Mouse (Mus musculus): Measurements from ENCODE around the gene Ms4a6d.
"Not testable (repeated sequence)": the region's sequence is repeated elsewhere in the genome, so short reads cannot be mapped to it uniquely, and the experiment has no call there.

The Ms4a6d gene

DNA sequence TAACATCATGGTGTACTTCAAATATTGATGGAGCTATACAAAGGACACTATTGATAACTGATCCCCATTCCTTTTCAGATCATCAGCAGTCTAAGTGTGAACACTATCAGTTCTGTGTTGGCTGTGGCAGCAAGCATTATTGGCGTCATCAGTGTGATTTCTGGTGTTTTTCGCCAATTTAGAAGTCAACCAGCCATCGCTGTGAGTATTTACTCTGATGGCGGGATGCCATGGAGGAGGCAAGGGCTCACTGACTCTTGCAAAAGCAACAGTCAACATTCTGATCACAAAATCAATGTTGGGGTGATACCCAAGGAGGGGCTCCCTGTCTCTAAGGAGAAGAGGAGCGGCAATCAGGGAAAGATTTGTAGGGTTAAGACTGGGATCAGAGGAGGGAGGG, 49.9 kb downstream of the Ms4a6d start:
- DNase-seq (ENCODE audit: low spot score in 2 of 2): no peak

DNA sequence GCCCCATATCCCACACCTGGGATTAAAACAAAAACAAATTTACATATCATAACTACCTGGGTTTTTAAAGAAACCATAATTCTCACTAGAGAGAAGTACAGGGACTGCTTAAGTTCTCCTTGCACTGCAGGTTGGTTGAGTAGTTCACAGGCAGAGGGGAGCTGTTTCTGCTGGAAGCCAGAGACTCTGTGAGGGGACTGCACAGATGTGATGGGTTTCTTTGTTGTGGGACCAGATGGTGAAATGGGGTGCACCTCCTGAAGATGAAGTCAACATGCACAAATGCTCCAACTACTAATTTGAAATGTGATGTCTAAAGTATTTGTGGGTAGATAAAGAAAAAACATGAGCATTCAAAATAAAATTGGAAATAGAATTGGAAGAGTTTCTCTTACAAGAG, 56.7 kb downstream of the Ms4a6d start:
- no peak for DNase-seq (ENCODE audit: low spot score in 2 of 2)

DNA sequence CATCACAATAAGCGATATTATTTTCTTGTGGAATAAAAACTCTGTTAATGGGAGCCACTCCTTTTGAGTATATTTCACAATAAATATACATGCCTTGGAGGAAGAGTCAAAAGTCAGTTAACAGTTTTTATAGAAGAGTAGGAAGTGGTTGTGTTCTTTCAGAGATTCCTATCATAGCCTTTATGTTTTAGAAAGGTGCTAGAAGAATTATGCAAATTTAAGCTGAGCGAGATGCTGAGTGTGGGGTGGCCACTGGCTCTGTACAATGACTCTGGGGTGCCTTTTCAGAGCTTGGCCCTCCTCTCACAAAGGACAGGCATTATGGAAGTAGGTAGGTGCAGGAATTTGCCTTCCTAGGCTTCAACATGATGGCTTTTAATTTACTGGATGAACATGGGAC, 60.3 kb downstream of the Ms4a6d start:
- DNase-seq (ENCODE audit: low spot score in 2 of 2): not testable (repeated sequence)

GRCm38 (mm10) chr19:11540166-11540821, 64.4 kb downstream of the Ms4a6d start:
- not testable (repeated sequence) for DNase-seq (ENCODE audit: low spot score in 2 of 2)

DNA sequence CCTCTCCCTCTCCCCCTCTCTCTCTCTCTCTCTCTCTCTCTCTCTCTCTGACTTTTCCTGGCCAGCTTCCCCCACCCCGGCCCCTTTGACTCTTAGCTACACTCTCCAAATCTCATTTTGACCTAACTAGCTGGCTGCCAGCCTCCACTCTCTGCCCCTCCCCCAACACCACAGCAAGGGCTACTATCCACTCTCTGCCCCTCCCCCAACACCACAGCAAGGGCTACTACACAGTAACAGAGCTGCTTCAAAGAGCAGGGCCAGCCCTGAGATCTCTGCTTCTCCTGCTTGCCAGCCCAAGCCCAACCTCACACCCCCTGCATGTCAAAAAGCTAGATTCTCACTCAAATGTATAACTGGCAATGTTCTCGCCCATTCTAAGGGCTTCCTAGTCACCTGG, 67.3 kb downstream of the Ms4a6d start:
- DNase-seq (ENCODE audit: low spot score in 2 of 2): peak in 1 of 2 experiments; percentile 7

Data from urinary bladder, postnatal 36 days (tissue).